12 mouse cellular contexts compared by ENCODE assay signal in the genomic region with DNA sequence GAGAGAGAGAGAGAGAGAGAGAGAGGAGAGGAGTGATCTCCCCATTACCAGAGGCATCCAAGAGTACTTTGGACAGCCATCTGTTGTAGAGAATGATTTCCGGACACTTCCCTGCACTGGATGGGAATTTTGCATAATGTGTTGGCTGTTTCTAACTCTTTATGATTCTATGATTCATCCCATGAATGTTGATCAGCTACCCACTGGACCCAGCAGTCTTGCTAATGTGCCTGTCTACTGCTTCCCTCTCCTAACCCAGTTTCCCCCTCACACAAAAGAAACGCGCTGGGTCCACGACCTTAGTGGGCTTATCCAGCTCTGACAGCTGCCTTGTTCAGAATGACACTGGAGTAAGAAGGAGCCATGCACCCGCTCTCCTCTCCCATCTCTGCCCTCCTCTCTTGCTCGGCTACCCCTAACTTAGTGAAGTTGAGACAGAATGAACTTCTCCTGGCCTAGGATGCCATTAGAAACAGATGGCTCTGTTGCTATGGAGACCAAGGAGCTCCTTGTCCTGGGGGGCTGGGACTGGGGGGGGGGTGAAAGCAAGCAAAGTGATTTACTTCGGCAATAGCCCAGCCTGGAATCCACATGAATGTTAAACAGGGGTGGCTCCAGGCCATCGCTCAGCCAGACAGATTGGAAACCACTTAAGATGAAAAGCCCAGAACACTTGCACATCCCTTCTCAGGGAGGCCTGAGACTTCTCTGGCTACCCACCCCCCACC.
DNase-seq lines count a peak whose midpoint lies in the region; ATAC-seq and TF ChIP-seq lines count a peak whose summit lies in the region.
"Had no signal": no experiment of that assay in that cellular context is flagged by ENCODE, and none has a peak within 500 bp of the region (broad histone marks: within the 10 kb centered on the region; RNA-seq: fewer than 3 reads in every experiment).

No protein-coding gene starts in this region.

- no peak for ATAC-seq in forebrain, embryonic 13.5 days
- ATAC-seq in limb, embryonic 14.5 days (ENCODE audit: low FRiP score, low read depth), result peak; percentile 34; the same call in 1 of the 2 replicates

- peak; percentile 21 for DNase-seq in forebrain, embryonic 10.5 days (ENCODE audit: extremely low spot score, low spot score)
- peak; percentile 10 for DNase-seq in right cerebral cortex, postnatal 25 days
- DNase-seq in right cerebral cortex, postnatal 4 days, result no peak
- peak; percentile 29 for DNase-seq in limb, embryonic 14.5 days (ENCODE audit: low spot score)
- no peak for DNase-seq in layer of hippocampus, postnatal 14 days (ENCODE audit: low spot score in 2 of 2)
- no peak for DNase-seq in kidney, adult 9 months
- no peak for DNase-seq in gastrocnemius, adult 2 months
- DNase-seq: lung, postnatal 10 days had no signal

- no peak for TF ChIP-seq POLR2A in limb, embryonic 14.5 days (IDR thresholded peaks at IDR 0.05; ENCODE audit: borderline replicate concordance, extremely low read depth, insufficient read depth, insufficient read length)

- no peak overlapping the region for H3K4me2 ChIP-seq in forebrain, embryonic 13.5 days
- no peak overlapping the region for H3K4me2 ChIP-seq in limb, embryonic 14.5 days (replicated peaks; ENCODE audit: low read depth, low read length, severe bottlenecking)
- H3K4me2 ChIP-seq: heart, embryonic 11.5 days; limb, embryonic 13.5 days had no signal

- peaks cover 5% of the 10 kb centered on the region; the same call in 1 of the 2 replicates for H3K27me3 ChIP-seq in forebrain, embryonic 10.5 days (ENCODE audit: poor library complexity, severe bottlenecking)
- H3K27me3 ChIP-seq in forebrain, embryonic 13.5 days, result no peaks in the 10 kb centered on the region
- no peaks in the 10 kb centered on the region for H3K27me3 ChIP-seq in limb, embryonic 14.5 days (ENCODE audit: control insufficient read depth, insufficient read depth, low read length)
- H3K27me3 ChIP-seq: limb, embryonic 13.5 days had no signal

- H3K9ac ChIP-seq in forebrain, embryonic 13.5 days, result no peak overlapping the region
- H3K9ac ChIP-seq in limb, embryonic 14.5 days (ENCODE audit: low read depth, low read length, severe bottlenecking), result no peak overlapping the region
- H3K9ac ChIP-seq: limb, embryonic 13.5 days had no signal

- H3K4me1 ChIP-seq in forebrain, embryonic 10.5 days, result peaks cover 28% of the 10 kb centered on the region
- H3K4me1 ChIP-seq in forebrain, embryonic 13.5 days, result peaks cover 10% of the 10 kb centered on the region
- H3K4me1 ChIP-seq in limb, embryonic 14.5 days (ENCODE audit: control insufficient read depth, insufficient read depth, low read length), result no peaks in the 10 kb centered on the region

- H3K9me3 ChIP-seq in forebrain, embryonic 10.5 days, result no peaks in the 10 kb centered on the region
- no peaks in the 10 kb centered on the region; the same call in 1 of the 2 replicates for H3K9me3 ChIP-seq in forebrain, embryonic 13.5 days (replicated peaks)
- no peaks in the 10 kb centered on the region for H3K9me3 ChIP-seq in limb, embryonic 14.5 days (ENCODE audit: control insufficient read depth, low read length)
- H3K9me3 ChIP-seq: limb, embryonic 13.5 days had no signal

- H3K4me3 ChIP-seq in forebrain, embryonic 10.5 days, result no peak overlapping the region
- no peak overlapping the region for H3K4me3 ChIP-seq in forebrain, embryonic 13.5 days
- H3K4me3 ChIP-seq in limb, embryonic 14.5 days (replicated peaks; ENCODE audit: low read length), result no peak overlapping the region
- H3K4me3 ChIP-seq in gastrocnemius, adult 2 months, result no peak overlapping the region
- H3K4me3 ChIP-seq: limb, embryonic 13.5 days; myocyte had no signal

- no peak for TF ChIP-seq CTCF in gastrocnemius, adult 2 months (IDR thresholded peaks at IDR 0.05)

- peak overlapping the region; percentile 56 for H3K27ac ChIP-seq in forebrain, embryonic 10.5 days
- H3K27ac ChIP-seq in forebrain, embryonic 13.5 days, result no peak overlapping the region
- H3K27ac ChIP-seq in limb, embryonic 14.5 days (replicated peaks; ENCODE audit: low read depth, low read length), result no peak overlapping the region
- H3K27ac ChIP-seq in gastrocnemius, adult 2 months, result no peak overlapping the region
- H3K27ac ChIP-seq: limb, embryonic 13.5 days had no signal

- H3K36me3 ChIP-seq in forebrain, embryonic 10.5 days (replicated peaks), result no peaks in the 10 kb centered on the region
- H3K36me3 ChIP-seq in forebrain, embryonic 13.5 days (ENCODE audit: poor library complexity, severe bottlenecking), result no peaks in the 10 kb centered on the region
- H3K36me3 ChIP-seq in limb, embryonic 14.5 days (ENCODE audit: control insufficient read depth, insufficient read depth, low read length), result no peaks in the 10 kb centered on the region
- H3K36me3 ChIP-seq: limb, embryonic 13.5 days had no signal

- intact Hi-C loops in gastrocnemius, adult 2 months (cut with DNase I), result no loop called here

- WGBS in forebrain, embryonic 10.5 days, result 61% methylated on average over 8 of the region's 8 CpGs
- WGBS in forebrain, embryonic 13.5 days, result 39% methylated on average over 8 of the region's 8 CpGs
- 27% methylated on average over 8 of the region's 8 CpGs for WGBS in limb, embryonic 14.5 days

Comparison
In these comparisons a context has a peak if more than half of its experiments do, and no peak if none do; other contexts are left out.
1. DNase-seq: peak in forebrain, embryonic 10.5 days (single experiment), right cerebral cortex, postnatal 25 days (single experiment) and limb, embryonic 14.5 days (single experiment); none in right cerebral cortex, postnatal 4 days (single experiment), layer of hippocampus, postnatal 14 days (0 of 2), kidney, adult 9 months (single experiment) and gastrocnemius, adult 2 months (single experiment).